22 mouse cellular contexts compared by ENCODE assay signal in the genomic region with DNA sequence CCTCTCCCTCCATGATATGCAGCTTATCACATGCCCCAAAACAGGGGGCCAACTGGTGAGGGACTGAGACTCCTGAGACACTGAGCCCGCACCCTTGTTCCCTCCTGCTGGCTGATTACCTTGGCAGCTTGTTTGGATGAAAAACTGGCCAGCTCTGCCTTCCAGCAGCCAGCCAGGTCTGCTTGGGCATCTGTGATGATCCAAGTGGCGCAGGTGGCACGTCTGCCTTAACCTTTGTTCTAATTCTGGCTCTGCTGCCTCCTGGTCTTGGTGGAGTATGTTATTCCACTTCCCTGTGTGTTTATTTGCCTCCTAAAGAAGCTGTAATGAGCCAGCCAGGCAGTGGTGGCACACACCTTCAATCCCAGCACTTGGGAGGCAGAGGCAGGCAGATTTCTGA.
DNase-seq lines count a peak whose midpoint lies in the region; ATAC-seq and TF ChIP-seq lines count a peak whose summit lies in the region.
"Had no signal": no experiment of that assay in that cellular context is flagged by ENCODE, and none has a peak within 500 bp of the region (broad histone marks: within the 10 kb centered on the region; RNA-seq: fewer than 3 reads in every experiment).

No protein-coding gene starts in this region.

- no peak overlapping the region for H3K27ac ChIP-seq in heart, embryonic 10.5 days
- no peak overlapping the region for H3K27ac ChIP-seq in cerebellum, adult 2 months (ENCODE audit: insufficient read depth, low read length)
- no peak overlapping the region for H3K27ac ChIP-seq in lung, postnatal 0 days (ENCODE audit: low read length)
- H3K27ac ChIP-seq: forebrain, embryonic 10.5 days; gastrocnemius, adult 2 months; heart, embryonic 13.5 days; hindbrain, embryonic 12.5 days; layer of hippocampus, adult 2 months; liver, embryonic 12.5 days; lung, embryonic 15.5 days; midbrain, embryonic 12.5 days; neural tube, embryonic 15.5 days had no signal

- H3K9ac ChIP-seq in lung, postnatal 0 days (replicated peaks; ENCODE audit: low read depth), result no peak overlapping the region
- H3K9ac ChIP-seq: heart, embryonic 13.5 days; hindbrain, embryonic 12.5 days; liver, embryonic 12.5 days; lung, embryonic 15.5 days; midbrain, embryonic 12.5 days; neural tube, embryonic 15.5 days had no signal

- peak; percentile 40 for DNase-seq in adrenal gland, postnatal 10 days
- DNase-seq in adrenal gland, postnatal 4 days (ENCODE audit: low spot score in 2 of 2), result no peak
- peak; percentile 65 to 69 for DNase-seq in heart, postnatal 10 days
- no peak for DNase-seq in heart, embryonic 10.5 days (ENCODE audit: low spot score)
- peak; percentile 68 to 84 for DNase-seq in cerebellum, adult 2 months
- peak; percentile 5 for DNase-seq in fat pad, adult 2 months (ENCODE audit: extremely low read depth, low read depth, low spot score)
- no peak for DNase-seq in lung, postnatal 0 days (ENCODE audit: low spot score)
- no peak for DNase-seq in thymus, postnatal 25 days
- DNase-seq: gastrocnemius, adult 2 months; right cerebral cortex, postnatal 25 days; thymus, postnatal 36 days had no signal

- H3K4me2 ChIP-seq in lung, postnatal 0 days (replicated peaks; ENCODE audit: low read depth, low read length), result no peak overlapping the region
- H3K4me2 ChIP-seq: heart, embryonic 13.5 days; hindbrain, embryonic 12.5 days; liver, embryonic 12.5 days; lung, embryonic 15.5 days; midbrain, embryonic 12.5 days; neural tube, embryonic 15.5 days had no signal

- peaks cover 19% of the 10 kb centered on the region for H3K4me1 ChIP-seq in heart, embryonic 10.5 days
- H3K4me1 ChIP-seq in cerebellum, adult 2 months (ENCODE audit: control insufficient read depth, insufficient read depth, low read length), result peaks cover 53% of the 10 kb centered on the region
- no peaks in the 10 kb centered on the region for H3K4me1 ChIP-seq in lung, postnatal 0 days (ENCODE audit: insufficient read depth, low read depth, low read length)
- H3K4me1 ChIP-seq: liver, embryonic 12.5 days; lung, embryonic 15.5 days had no signal

- intact Hi-C loops in heart, postnatal 10 days (cut with DNase I), result no loop called here

- 84% methylated on average over 3 of the region's 3 CpGs for WGBS in heart, embryonic 10.5 days
- 25% methylated on average over 3 of the region's 3 CpGs for WGBS in cerebellum, adult 2 months
- WGBS in lung, postnatal 0 days, result 81% methylated on average over 3 of the region's 3 CpGs

- no peak for TF ChIP-seq CTCF in cerebellum, adult 2 months (IDR thresholded peaks at IDR 0.05; ENCODE audit: borderline replicate concordance, insufficient read depth, low read depth, low read length)
- no peak for TF ChIP-seq CTCF in lung, postnatal 0 days (IDR thresholded peaks at IDR 0.05)

- no peaks in the 10 kb centered on the region for H3K36me3 ChIP-seq in heart, embryonic 10.5 days
- no peaks in the 10 kb centered on the region for H3K36me3 ChIP-seq in lung, postnatal 0 days (ENCODE audit: insufficient read depth, low read length)
- H3K36me3 ChIP-seq: forebrain, embryonic 10.5 days; G1E; heart, embryonic 13.5 days; hindbrain, embryonic 12.5 days; liver, embryonic 12.5 days; lung, embryonic 15.5 days; midbrain, embryonic 12.5 days; neural tube, embryonic 15.5 days had no signal

- no peaks in the 10 kb centered on the region for H3K27me3 ChIP-seq in heart, embryonic 10.5 days (ENCODE audit: insufficient read depth, poor library complexity, severe bottlenecking)
- no peaks in the 10 kb centered on the region for H3K27me3 ChIP-seq in cerebellum, adult 2 months (ENCODE audit: control insufficient read depth, insufficient read depth, low read length)
- no peaks in the 10 kb centered on the region for H3K27me3 ChIP-seq in lung, postnatal 0 days (replicated peaks; ENCODE audit: insufficient read depth, low read length)
- H3K27me3 ChIP-seq: heart, embryonic 13.5 days; hindbrain, embryonic 12.5 days; liver, embryonic 12.5 days; lung, embryonic 15.5 days; midbrain, embryonic 12.5 days; neural tube, embryonic 15.5 days had no signal

- no peak for TF ChIP-seq POLR2A in cerebellum, adult 2 months (IDR thresholded peaks at IDR 0.05; ENCODE audit: borderline replicate concordance, insufficient read depth, low read length)

- H3K9me3 ChIP-seq in heart, embryonic 10.5 days, result no peaks in the 10 kb centered on the region
- no peaks in the 10 kb centered on the region for H3K9me3 ChIP-seq in lung, postnatal 0 days (ENCODE audit: low read length)
- H3K9me3 ChIP-seq: forebrain, embryonic 10.5 days; heart, embryonic 13.5 days; hindbrain, embryonic 12.5 days; liver, embryonic 12.5 days; lung, embryonic 15.5 days; midbrain, embryonic 12.5 days; neural tube, embryonic 15.5 days had no signal

- TF ChIP-seq EP300 in lung, postnatal 0 days (IDR thresholded peaks at IDR 0.05), result no peak

- H3K4me3 ChIP-seq in heart, embryonic 10.5 days, result no peak overlapping the region
- H3K4me3 ChIP-seq in cerebellum, adult 2 months (replicated peaks; ENCODE audit: insufficient read depth, low read depth, low read length), result no peak overlapping the region
- H3K4me3 ChIP-seq in lung, postnatal 0 days (ENCODE audit: low read depth, low read length), result no peak overlapping the region
- H3K4me3 ChIP-seq: forebrain, embryonic 10.5 days; gastrocnemius, adult 2 months; heart, embryonic 13.5 days; hindbrain, embryonic 12.5 days; layer of hippocampus, adult 2 months; liver, embryonic 12.5 days; lung, embryonic 15.5 days; midbrain, embryonic 12.5 days; neural tube, embryonic 15.5 days had no signal

- no peak for ATAC-seq in lung, postnatal 0 days
- ATAC-seq: CD4-positive, CD25-positive, alpha-beta regulatory T cell, adult 4 months; inflammation-experienced regulatory T-cells, adult 6 months; liver, embryonic 12.5 days had no signal

Comparison
In these comparisons a context has a peak if more than half of its experiments do, and no peak if none do; other contexts are left out.
1. DNase-seq: peak in adrenal gland, postnatal 10 days (single experiment), heart, postnatal 10 days (2 of 2), cerebellum, adult 2 months (2 of 2) and fat pad, adult 2 months (single experiment); none in adrenal gland, postnatal 4 days (0 of 2), heart, embryonic 10.5 days (single experiment), lung, postnatal 0 days (single experiment) and thymus, postnatal 25 days (single experiment).